Mouse (Mus musculus): ENCODE measurements around the gene Itpripl1.
"Not testable (repeated sequence)": the region's sequence is repeated elsewhere in the genome, so short reads cannot be mapped to it uniquely, and the experiment has no call there.

Gene Itpripl1

GRCm38 (mm10) chr2:127090151-127090550, 53.1 kb downstream of the Itpripl1 start:
- DNase-seq = not testable (repeated sequence)
